Mouse (Mus musculus) C2C12 (cell line): ENCODE measurements around the gene Galns.

ENCODE experiments used
- CEBPB ChIP-seq: IDR thresholded peaks from one replicate; pipeline ENCODE4 v1.6.1; 2011; ENCODE audit warnings: low read depth, mild to moderate bottlenecking, control low read depth, moderate library complexity
- CTCF ChIP-seq: IDR thresholded peaks from one replicate; pipeline ENCODE4 v1.5.1; 2011; ENCODE audit not compliant: control insufficient read depth, insufficient read depth, insufficient read length
- USF1 ChIP-seq: IDR thresholded peaks from one replicate; pipeline ENCODE4 v1.6.1; 2011; ENCODE audit warnings: low read depth, mild to moderate bottlenecking, control low read depth, moderate library complexity

- TF ChIP-seq CTCF (no peak), CEBPB (no peak), USF1 (no peak)
These were observed 24.5 kb downstream of the Galns start for GRCm38 (mm10) chr8:122586749-122587148.
